Mouse (Mus musculus): ENCODE data around the gene Hyal1. TPM values are rescaled to one million over a fixed set of nuclear protein-coding genes. Genes with fewer than 3 reads are reported as not detected.

Hyal1 gene
- polyA plus RNA-seq, 1 experiment from 2014 or later = 8.3 TPM

DNA sequence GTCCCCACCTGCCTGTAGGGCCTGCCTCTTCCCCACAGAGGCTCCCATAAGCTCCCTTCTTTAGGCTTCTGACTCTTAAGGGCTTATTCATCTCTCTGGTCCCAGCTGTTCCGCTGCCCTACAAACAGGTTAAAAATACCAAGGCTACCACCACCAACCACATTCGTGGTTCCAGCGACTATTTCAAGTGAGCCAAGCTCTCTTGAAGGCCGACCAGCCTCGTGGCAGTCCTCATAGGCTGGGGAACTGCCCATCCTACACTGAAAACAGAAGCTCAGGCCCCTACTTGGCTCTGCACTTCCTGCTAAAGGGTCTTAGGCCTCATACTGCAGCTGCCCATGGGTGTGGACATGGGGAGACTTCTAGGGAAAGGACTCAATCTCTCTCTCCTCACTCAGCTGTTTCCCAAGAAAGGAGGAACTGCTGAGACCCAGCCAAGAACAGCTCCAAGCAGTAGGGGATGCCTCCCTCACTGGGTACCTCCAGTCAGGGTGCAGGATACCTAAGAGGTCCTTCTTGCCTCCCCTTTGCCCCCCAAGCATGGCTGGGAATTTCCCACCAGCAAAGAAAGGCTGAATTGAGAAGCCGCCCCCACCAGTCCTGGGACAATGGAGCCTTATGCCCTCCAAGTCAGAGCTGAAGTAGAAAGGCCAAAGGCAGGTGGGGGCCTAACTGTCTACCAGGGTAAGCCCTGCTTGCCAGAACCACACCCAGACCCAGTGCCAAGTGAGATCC lies 34.9 kb downstream of the Hyal1 start:
- H3K4me3 ChIP-seq = peak overlapping the region; percentile 43
- 47% methylated on average over 6 of the region's 6 CpGs for WGBS
- H3K4me1 ChIP-seq (replicated peaks) = peaks cover 76% of the 10 kb centered on the region

DNA sequence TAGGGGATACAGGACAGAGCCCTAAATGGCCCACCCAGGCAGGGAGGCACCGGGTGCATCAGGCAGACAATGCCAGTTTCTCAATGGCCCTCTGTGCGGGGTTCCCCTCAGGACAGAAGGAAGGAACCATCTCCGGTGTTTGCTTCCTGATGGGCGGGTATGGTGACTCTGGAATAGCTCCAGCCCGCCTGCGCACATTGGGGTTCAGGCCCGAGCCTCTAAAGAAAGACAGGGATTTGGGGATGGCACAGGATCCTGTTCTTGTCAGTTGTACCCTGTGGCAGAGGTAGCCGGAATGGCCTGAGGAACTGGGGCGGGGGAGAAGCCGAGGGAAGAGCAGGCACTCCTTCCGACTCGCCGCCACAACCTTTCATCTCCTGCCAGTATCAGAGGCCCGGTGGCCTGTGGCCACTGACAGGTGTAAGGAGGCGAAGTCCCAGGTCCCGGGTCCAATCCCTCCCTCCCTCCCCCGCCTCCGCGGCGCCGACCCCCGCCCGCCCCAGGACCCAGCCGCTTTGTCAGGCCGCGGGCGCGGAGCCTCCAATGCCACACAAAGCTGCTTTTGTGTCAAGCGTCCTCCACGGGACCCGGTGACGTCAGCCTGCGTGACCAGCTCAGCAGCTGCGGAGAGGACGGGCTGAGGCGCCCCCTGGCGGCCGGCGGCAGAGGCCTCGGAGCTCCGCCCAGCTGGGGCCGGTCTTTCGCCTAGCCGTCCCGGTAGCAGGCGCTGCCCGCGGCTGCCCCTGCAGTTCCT lies 35.6 kb downstream of the Hyal1 start:
- Histone ChIP-seq H3K4me2 (peak overlapping the region; percentile 82), H3K27ac (peak overlapping the region; percentile 92), H3K9ac (peak overlapping the region; percentile 61), H3K27me3 (no peaks in the 10 kb centered on the region), H3K9me3 (replicated peaks) (no peaks in the 10 kb centered on the region), H3K36me3 (peaks cover 36% of the 10 kb centered on the region), H3K4me3 (peak overlapping the region; percentile 43), H3K4me1 (replicated peaks) (peaks cover 69% of the 10 kb centered on the region)
- peak; percentile 91 for ATAC-seq (replicated peaks; ENCODE audit: insufficient number of reproducible peaks, insufficient read depth, low FRiP score, low read depth)
- WGBS = 4% methylated on average over 47 of the region's 48 CpGs

More for the DNA sequence above, 34.9 kb downstream of the Hyal1 start:
- peak overlapping the region; percentile 82 for H3K4me2 ChIP-seq
- peak overlapping the region; percentile 61; the same call in 1 of the 2 replicates for H3K9ac ChIP-seq
- no peak for ATAC-seq (replicated peaks; ENCODE audit: insufficient number of reproducible peaks, insufficient read depth, low FRiP score, low read depth)
- peaks cover 31% of the 10 kb centered on the region for H3K36me3 ChIP-seq
- H3K27me3 ChIP-seq = no peaks in the 10 kb centered on the region
- H3K27ac ChIP-seq = peak overlapping the region; percentile 92
- H3K9me3 ChIP-seq (replicated peaks) = no peaks in the 10 kb centered on the region

DNA sequence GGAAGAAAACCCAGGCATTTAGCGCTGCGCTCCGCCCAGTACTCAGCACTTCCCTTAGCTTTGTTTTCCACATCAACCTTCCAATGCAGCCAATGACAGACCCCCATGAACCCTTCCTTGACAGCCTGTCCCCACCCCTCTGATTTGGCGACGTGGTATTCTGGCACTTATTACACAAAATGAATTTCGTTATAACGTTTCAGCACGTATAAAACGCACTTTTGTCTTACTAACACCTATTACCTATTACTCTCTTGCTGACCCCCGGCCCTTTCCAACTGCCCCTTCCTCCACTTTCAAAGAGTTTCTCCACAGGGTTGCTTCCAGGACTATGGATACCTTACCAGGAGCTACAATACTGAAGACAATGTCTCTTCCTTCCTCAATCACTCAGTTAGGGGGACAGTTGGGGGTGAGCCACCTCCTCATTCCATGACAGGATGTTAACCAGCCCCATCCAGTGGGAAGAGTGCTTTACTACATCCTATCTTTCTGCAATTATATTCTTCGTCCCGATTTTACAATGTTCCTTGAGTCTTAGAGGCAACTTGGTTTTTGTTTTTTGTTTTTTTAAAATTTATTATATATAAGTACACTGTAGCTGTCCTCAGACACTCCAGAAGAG lies 36.3 kb downstream of the Hyal1 start:
- peak; percentile 3; the same call in 1 of the 2 replicates for ATAC-seq (replicated peaks; ENCODE audit: insufficient number of reproducible peaks, insufficient read depth, low FRiP score, low read depth)
- H3K36me3 ChIP-seq = peaks cover 43% of the 10 kb centered on the region
- peak overlapping the region; percentile 92 for H3K27ac ChIP-seq
- 9% methylated on average over 12 of the region's 12 CpGs for WGBS
- H3K27me3 ChIP-seq = no peaks in the 10 kb centered on the region
- peak overlapping the region; percentile 43 for H3K4me3 ChIP-seq
- peaks cover 67% of the 10 kb centered on the region for H3K4me1 ChIP-seq (replicated peaks)
- H3K9me3 ChIP-seq (replicated peaks) = no peaks in the 10 kb centered on the region
- peak overlapping the region; percentile 47; the same call in 1 of the 2 replicates for H3K9ac ChIP-seq
- H3K4me2 ChIP-seq = peak overlapping the region; percentile 82

DNA sequence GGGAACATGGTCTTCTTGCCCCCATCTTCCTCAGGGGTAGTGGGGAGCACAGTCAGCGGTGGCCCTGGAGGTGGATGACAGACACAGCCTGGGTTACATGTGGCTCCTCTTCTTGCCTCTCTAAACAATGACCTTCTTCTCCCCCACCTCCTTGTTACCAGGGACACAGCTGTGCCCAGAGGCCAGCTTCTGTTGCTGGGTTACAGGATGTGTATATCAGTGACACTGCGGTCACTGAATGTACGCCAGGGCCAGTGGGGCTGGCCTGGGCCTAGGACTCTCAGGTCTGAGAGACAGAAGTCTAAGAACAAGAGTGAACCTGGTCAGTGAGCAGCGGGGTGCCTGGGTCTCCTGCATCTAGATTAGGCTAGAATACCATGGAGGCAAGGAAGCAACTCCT lies 38.3 kb downstream of the Hyal1 start:
- no peak overlapping the region for H3K4me2 ChIP-seq
- ATAC-seq (replicated peaks; ENCODE audit: insufficient number of reproducible peaks, insufficient read depth, low FRiP score, low read depth) = no peak
- H3K27me3 ChIP-seq = no peaks in the 10 kb centered on the region
- H3K4me3 ChIP-seq = no peak overlapping the region
- H3K9me3 ChIP-seq (replicated peaks) = no peaks in the 10 kb centered on the region
- peak overlapping the region; percentile 92; the same call in 1 of the 2 replicates for H3K27ac ChIP-seq
- WGBS = 67% methylated on average over 4 of the region's 4 CpGs
- peaks cover 67% of the 10 kb centered on the region for H3K4me1 ChIP-seq (replicated peaks)
- peaks cover 49% of the 10 kb centered on the region for H3K36me3 ChIP-seq
- no peak overlapping the region; the same call in 1 of the 2 replicates for H3K9ac ChIP-seq

DNA sequence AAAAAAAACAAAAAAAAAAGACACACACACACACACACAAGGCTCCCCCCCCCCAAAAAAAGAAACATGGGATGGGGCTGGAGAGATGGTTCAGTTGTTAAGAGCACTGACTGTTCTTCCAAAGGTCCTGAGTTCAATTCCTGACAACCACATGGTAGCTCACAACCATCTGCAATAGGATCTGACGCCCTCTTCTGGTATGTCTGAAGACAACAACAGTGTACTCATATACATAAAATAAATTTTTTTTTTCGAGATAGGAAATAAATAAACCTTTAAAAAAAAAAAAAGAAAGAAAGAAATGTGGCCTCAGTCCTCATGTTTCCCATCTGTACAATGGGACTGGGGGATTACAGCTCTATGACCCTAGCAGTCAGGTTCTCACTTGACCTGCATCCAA lies 40.7 kb downstream of the Hyal1 start:
- Histone ChIP-seq H3K27ac (peak overlapping the region; percentile 97), H3K27me3 (no peaks in the 10 kb centered on the region), H3K36me3 (peaks cover 60% of the 10 kb centered on the region), H3K4me3 (no peak overlapping the region), H3K4me1 (replicated peaks) (peaks cover 69% of the 10 kb centered on the region), H3K9ac (no peak overlapping the region), H3K4me2 (no peak overlapping the region), H3K9me3 (replicated peaks) (no peaks in the 10 kb centered on the region)
- no peak for ATAC-seq (replicated peaks; ENCODE audit: insufficient number of reproducible peaks, insufficient read depth, low FRiP score, low read depth)
- WGBS = 79% methylated on average over 2 of the region's 2 CpGs

DNA sequence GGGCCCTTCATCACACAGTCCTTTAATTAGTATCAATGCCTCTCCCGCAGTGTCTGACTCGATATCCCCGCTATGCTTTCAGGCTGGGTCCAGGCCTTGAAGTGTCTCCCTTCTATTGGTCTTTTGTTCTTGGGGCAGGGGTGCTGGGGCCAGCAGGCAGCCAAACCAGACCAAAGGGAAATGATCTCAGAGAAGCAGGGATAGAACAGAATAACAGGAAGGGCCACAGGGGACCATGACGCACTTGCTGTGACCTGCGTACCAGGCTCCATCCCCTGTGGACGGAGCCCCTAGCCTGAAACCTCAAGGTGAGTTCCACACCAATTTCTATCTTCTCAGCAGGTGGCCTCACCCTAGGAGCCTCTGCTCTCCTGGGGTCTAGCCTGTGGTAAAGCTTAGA lies 41.4 kb downstream of the Hyal1 start:
- no peaks in the 10 kb centered on the region for H3K9me3 ChIP-seq (replicated peaks)
- WGBS = 59% methylated on average over 6 of the region's 6 CpGs
- 0 out of 2 replicates have a peak overlapping the region, but pooled peaks have one; percentile 3 for H3K4me2 ChIP-seq
- H3K4me1 ChIP-seq (replicated peaks) = peaks cover 65% of the 10 kb centered on the region
- no peak for ATAC-seq (replicated peaks; ENCODE audit: insufficient number of reproducible peaks, insufficient read depth, low FRiP score, low read depth)
- H3K27ac ChIP-seq = peak overlapping the region; percentile 97
- H3K4me3 ChIP-seq = no peak overlapping the region
- no peaks in the 10 kb centered on the region for H3K27me3 ChIP-seq
- peaks cover 66% of the 10 kb centered on the region for H3K36me3 ChIP-seq
- H3K9ac ChIP-seq = peak overlapping the region; percentile 28; the same call in 1 of the 2 replicates

DNA sequence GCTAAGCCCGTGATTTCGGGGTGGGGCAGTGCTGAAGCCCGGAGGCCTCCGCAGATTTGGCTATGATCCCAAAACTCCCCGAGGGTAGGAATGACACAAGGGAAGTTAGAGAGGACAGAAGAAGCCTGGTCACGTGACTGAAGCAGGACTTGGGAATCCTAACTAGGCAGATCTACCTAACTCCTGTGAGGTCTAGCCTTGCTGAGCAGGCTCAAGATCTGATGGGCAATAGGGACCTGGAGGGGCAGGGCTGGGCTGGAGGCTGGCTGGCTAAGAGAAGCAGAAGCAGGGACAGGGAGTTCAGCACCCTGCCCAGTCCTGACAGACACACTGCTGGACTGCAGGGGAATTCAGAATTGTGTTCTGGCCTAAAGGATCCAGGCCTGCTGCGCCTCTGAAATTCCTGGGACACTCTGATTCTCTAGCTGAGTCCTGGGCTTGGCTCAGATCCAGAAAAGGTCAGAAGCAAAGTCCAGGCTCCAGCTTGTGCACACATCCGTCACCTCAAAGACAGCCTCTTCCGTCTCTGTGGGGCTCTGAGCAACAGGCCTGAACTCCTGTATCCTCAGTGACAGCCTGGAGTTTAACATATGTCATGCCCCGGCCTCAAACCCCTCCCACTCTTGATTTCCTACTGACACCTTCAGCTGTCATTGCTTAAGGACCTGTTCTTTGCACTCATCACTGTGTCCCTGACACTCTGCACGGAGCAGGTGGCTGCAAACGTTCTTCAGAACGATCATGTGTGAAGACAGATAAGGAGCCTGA lies 42.2 kb downstream of the Hyal1 start:
- no peaks in the 10 kb centered on the region for H3K9me3 ChIP-seq (replicated peaks)
- peak; percentile 83 for ATAC-seq (replicated peaks; ENCODE audit: insufficient number of reproducible peaks, insufficient read depth, low FRiP score, low read depth)
- 12% methylated on average over 13 of the region's 13 CpGs for WGBS
- peaks cover 63% of the 10 kb centered on the region for H3K36me3 ChIP-seq
- H3K4me1 ChIP-seq (replicated peaks) = peaks cover 66% of the 10 kb centered on the region
- no peaks in the 10 kb centered on the region for H3K27me3 ChIP-seq
- peak overlapping the region; percentile 28 for H3K9ac ChIP-seq
- no peak overlapping the region for H3K4me3 ChIP-seq
- H3K27ac ChIP-seq = peak overlapping the region; percentile 97
- H3K4me2 ChIP-seq = 0 out of 2 replicates have a peak overlapping the region, but pooled peaks have one; percentile 23

DNA sequence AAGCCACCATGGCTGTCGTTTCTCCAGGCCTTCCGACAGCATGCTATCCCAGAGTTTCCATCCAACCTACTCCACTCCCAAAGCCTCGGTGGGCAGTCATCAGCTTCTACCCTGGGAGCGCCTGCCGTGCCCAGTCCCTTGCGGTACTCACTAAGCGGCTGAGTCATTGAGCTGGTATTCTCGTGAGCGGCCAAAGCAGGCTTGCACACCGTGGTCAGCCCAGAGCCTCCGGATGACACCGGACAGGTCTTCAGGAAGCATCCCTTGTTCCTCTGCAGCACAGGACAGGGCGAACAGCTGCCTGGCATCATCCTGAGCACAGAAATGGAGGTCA lies 42.8 kb downstream of the Hyal1 start:
- H3K36me3 ChIP-seq = peaks cover 57% of the 10 kb centered on the region
- no peaks in the 10 kb centered on the region for H3K9me3 ChIP-seq (replicated peaks)
- 27% methylated on average over 13 of the region's 13 CpGs for WGBS
- H3K4me3 ChIP-seq = peak overlapping the region; percentile 0; the same call in 1 of the 2 replicates
- H3K4me2 ChIP-seq = peak overlapping the region; percentile 38
- ATAC-seq (replicated peaks; ENCODE audit: insufficient number of reproducible peaks, insufficient read depth, low FRiP score, low read depth) = peak; percentile 68; the same call in 1 of the 2 replicates
- H3K4me1 ChIP-seq (replicated peaks) = peaks cover 68% of the 10 kb centered on the region
- peak overlapping the region; percentile 97 for H3K27ac ChIP-seq
- H3K27me3 ChIP-seq = no peaks in the 10 kb centered on the region
- peak overlapping the region; percentile 22; the same call in 1 of the 2 replicates for H3K9ac ChIP-seq

DNA sequence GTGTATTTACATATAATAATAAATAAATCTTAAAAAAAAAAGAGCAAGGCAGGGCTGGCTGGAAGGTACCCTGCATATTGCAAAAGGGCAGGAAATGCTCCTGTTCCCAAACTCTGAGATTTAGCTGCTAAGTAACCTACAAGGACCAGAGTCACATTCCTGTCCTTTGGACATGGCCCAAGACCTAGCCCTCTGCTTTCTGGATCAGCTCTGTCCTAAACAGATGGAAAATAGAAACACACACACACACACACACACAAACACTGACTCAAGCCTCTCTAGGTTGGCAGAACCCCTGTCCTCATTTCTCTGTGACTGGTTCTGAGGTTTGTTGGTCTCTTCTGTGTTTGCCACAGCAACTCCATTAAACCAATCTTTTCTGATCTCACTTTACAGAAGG lies 44.2 kb downstream of the Hyal1 start:
- no peaks in the 10 kb centered on the region for H3K9me3 ChIP-seq (replicated peaks)
- H3K4me2 ChIP-seq = no peak overlapping the region
- H3K27me3 ChIP-seq = no peaks in the 10 kb centered on the region
- peak overlapping the region; percentile 97 for H3K27ac ChIP-seq
- H3K4me1 ChIP-seq (replicated peaks) = peaks cover 73% of the 10 kb centered on the region
- no peak overlapping the region for H3K4me3 ChIP-seq
- no peak for ATAC-seq (replicated peaks; ENCODE audit: insufficient number of reproducible peaks, insufficient read depth, low FRiP score, low read depth)
- no peak overlapping the region for H3K9ac ChIP-seq
- peaks cover 49% of the 10 kb centered on the region for H3K36me3 ChIP-seq

DNA sequence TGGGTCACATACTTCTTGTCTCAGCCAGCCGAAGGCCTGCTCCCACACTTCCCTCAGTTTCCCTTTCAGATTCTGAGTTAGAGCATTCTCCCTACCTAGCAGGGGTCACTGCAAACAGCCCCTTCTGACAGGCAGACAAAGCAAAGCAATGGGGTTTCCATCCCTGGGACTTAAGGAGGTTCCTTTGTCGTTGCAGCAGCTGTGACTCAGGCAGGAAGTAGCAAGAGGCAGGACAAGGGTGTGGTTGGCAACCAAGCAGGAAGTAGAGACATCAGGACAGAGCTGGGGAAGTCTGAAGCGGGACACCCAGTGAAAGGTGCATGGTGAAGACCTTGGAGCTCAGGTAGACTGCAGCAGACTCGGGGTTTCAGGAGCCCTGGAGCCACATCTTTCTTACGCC lies 47.8 kb downstream of the Hyal1 start:
- Histone ChIP-seq H3K4me3 (no peak overlapping the region), H3K36me3 (peaks cover 28% of the 10 kb centered on the region), H3K27ac (peak overlapping the region; percentile 89), H3K9me3 (replicated peaks) (no peaks in the 10 kb centered on the region), H3K27me3 (no peaks in the 10 kb centered on the region), H3K4me1 (replicated peaks) (peaks cover 89% of the 10 kb centered on the region), H3K9ac (0 out of 2 replicates have a peak overlapping the region, but pooled peaks have one; percentile 27), H3K4me2 (peak overlapping the region; percentile 12; the same call in 1 of the 2 replicates)
- no peak for ATAC-seq (replicated peaks; ENCODE audit: insufficient number of reproducible peaks, insufficient read depth, low FRiP score, low read depth)
- 63% methylated on average over 5 of the region's 5 CpGs for WGBS
